Mouse (Mus musculus) midbrain, embryonic 16.5 days (tissue): ENCODE measurements around the gene Rnf25. TPM values are rescaled to one million over a fixed set of nuclear protein-coding genes. Genes with fewer than 3 reads are reported as not detected.

Experiments
- microRNA-seq: library from miRNA; unstranded; fragments of <30 nt; microRNA quantifications from one replicate; pipeline ENCODE4, GENCODE M21; 2017
- polyA plus RNA-seq: library from polyadenylated mRNA; unstranded; fragments of >200 nt; fragmentation: Nextera tagmentation; extraction: Ambion mirVana; gene quantifications from 2 replicates; pipeline ENCODE4 v1.2.1, GENCODE M21; 2015

Rnf25 gene
- polyA plus RNA-seq, 1 experiment from 2014 or later, result 48.5 TPM

Small RNA genes within 50 kb of the gene (microRNA-seq; reads per million reads assigned to microRNA genes)
- not detected for gene Gm25035

Other genes with a start within 250 kb of the Rnf25 start
- gene Catip, start 239.3 kb downstream of the Rnf25 start, polyA plus RNA-seq, result 2.0 and 2.5 TPM in 2 replicates
- 1.2 and 2.4 TPM in 2 replicates for gene Slc11a1, start 226.2 kb downstream of the Rnf25 start, polyA plus RNA-seq
- 12.5 and 13.7 TPM in 2 replicates for gene Ctdsp1, start 209.9 kb downstream of the Rnf25 start, polyA plus RNA-seq
- gene Vil1, start 192.0 kb downstream of the Rnf25 start, polyA plus RNA-seq, result 0.24 and 0.35 TPM in 2 replicates
- 47.7 and 48.9 TPM in 2 replicates for gene Cnot9, start 95.3 kb downstream of the Rnf25 start, polyA plus RNA-seq
- gene Plcd4, start 58.5 kb downstream of the Rnf25 start, polyA plus RNA-seq, result 7.4 and 7.5 TPM in 2 replicates
- 27.3 and 28.1 TPM in 2 replicates for gene Usp37, start 57.1 kb downstream of the Rnf25 start, polyA plus RNA-seq
- 7.6 and 8.8 TPM in 2 replicates for gene Zfp142, start 13.2 kb downstream of the Rnf25 start, polyA plus RNA-seq
- gene Bcs1l, start 13.1 kb downstream of the Rnf25 start, polyA plus RNA-seq, result 23.1 and 23.2 TPM in 2 replicates
- gene Stk36, start within 50 bp of the Rnf25 start, polyA plus RNA-seq, result 19.1 and 25.3 TPM in 2 replicates
- gene Ttll4, start 60.3 kb upstream of the Rnf25 start, polyA plus RNA-seq, result 9.9 and 15.5 TPM in 2 replicates
- 1.8 and 2.8 TPM in 2 replicates for gene Cyp27a1, start 112.2 kb upstream of the Rnf25 start, polyA plus RNA-seq
- not detected in 2 replicates for gene Prkag3, start 147.8 kb upstream of the Rnf25 start, polyA plus RNA-seq
- gene Wnt6, start 170.5 kb upstream of the Rnf25 start, polyA plus RNA-seq, result 3.6 and 4.2 TPM in 2 replicates
- gene Wnt10a, start 190.1 kb upstream of the Rnf25 start, polyA plus RNA-seq, result 0.10 and 0.47 TPM in 2 replicates